Mouse (Mus musculus): ENCODE results near the gene Ebna1bp2. TPM values are rescaled to one million over a fixed set of nuclear protein-coding genes. Genes with fewer than 3 reads are reported as not detected.

Gene Ebna1bp2
- 113 TPM for polyA plus RNA-seq (2017; shearing (Covaris generic))

DNA sequence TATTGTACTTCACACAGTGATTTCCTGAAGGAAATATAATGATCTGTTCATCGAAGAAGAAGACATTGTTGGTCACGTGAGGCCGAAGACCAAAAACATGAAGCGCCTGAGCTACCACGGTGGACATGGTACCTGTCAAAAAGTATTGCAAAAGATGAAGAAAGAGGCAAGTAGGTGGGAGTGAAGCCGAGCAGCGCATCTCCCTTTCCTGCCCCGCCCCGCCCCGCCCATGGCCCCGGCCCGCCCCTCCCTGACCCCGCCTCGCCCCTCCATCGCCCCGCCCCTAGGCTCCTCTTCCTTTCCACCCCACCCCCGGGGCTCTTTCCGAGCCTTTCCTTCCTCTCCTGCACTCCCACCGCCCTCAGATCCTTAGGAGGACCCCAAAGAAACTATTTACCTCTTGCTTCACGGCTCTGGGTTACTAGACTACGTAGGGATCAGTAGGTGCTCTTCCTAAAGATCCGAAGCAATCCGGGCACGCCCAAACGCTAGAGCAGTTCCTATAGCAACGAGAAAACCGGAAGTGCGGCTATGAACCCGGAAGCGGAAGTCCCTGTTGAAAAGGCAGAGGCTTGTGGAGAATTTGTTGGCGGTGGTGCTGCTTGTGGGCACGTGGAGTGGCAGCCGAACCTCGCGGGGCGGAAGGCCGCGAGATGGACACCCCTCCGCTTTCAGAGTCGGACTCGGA is at the start of gene Ebna1bp2, which contains the start of gene Cfap57:
Gene Ebna1bp2 (plus strand): TSS at position 521 of the 688 bp plus-strand sequence.
Gene Cfap57 (minus strand): TSS at position 499 of the 688 bp plus-strand sequence.

DNA sequence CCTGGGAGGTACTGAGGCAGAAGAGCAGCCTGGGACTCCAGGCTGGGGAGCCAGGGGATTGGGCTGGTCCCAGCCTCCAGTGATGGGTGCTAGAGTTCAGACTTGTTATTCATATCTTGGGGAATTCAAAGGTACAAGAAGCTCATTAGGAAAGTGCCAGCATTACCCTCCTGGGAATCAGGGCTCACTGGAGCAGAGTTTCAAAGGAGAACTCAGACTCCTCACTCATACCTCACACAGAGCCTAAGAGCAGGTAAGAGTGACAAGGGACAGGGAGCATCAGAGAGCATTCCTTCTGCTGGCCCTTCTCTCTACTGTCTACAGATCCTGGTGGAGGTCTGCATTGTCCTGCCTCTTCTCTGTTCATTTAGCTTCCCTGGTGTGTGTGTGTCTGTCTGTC is 38.1 kb downstream of the Ebna1bp2 start, which contains the start of gene Olfr62:
Gene Olfr62 (plus strand): TSS at position 301 of the 400 bp plus-strand sequence.

Other genes with a start within 250 kb of the Ebna1bp2 start
- gene Szt2, start 211.5 kb upstream of the Ebna1bp2 start, polyA plus RNA-seq (2017; shearing (Covaris generic)), result 11.1 TPM
- gene Med8, start 211.5 kb upstream of the Ebna1bp2 start, polyA plus RNA-seq (2017; shearing (Covaris generic)), result 37.7 TPM
- 73.2 TPM for gene Elovl1, start 192.7 kb upstream of the Ebna1bp2 start, polyA plus RNA-seq (2017; shearing (Covaris generic))
- 5.0 TPM for gene Cdc20, start 183.4 kb upstream of the Ebna1bp2 start, polyA plus RNA-seq (2017; shearing (Covaris generic))
- gene Mpl, start 163.3 kb upstream of the Ebna1bp2 start, polyA plus RNA-seq (2017; shearing (Covaris generic)), result 0.12 TPM
- gene Tie1, start 130.7 kb upstream of the Ebna1bp2 start, polyA plus RNA-seq (2017; shearing (Covaris generic)), result not detected
- gene 2610528J11Rik, start 93.8 kb upstream of the Ebna1bp2 start, polyA plus RNA-seq (2017; shearing (Covaris generic)), result not detected
- not detected for gene Tmem125, start 76.8 kb upstream of the Ebna1bp2 start, polyA plus RNA-seq (2017; shearing (Covaris generic))
- not detected for gene Cfap57, start within 50 bp of the Ebna1bp2 start, polyA plus RNA-seq (2017; shearing (Covaris generic))
- not detected for gene Olfr62, start 38.2 kb downstream of the Ebna1bp2 start, polyA plus RNA-seq (2017; shearing (Covaris generic))
- gene Olfr1342, start 72.0 kb downstream of the Ebna1bp2 start, polyA plus RNA-seq (2017; shearing (Covaris generic)), result not detected
- gene Olfr1341, start 82.7 kb downstream of the Ebna1bp2 start, polyA plus RNA-seq (2017; shearing (Covaris generic)), result 0.10 TPM
- not detected for gene Olfr1340, start 99.3 kb downstream of the Ebna1bp2 start, polyA plus RNA-seq (2017; shearing (Covaris generic))
- gene Olfr1339, start 111.4 kb downstream of the Ebna1bp2 start, polyA plus RNA-seq (2017; shearing (Covaris generic)), result not detected
- not detected for gene Olfr1338, start 137.9 kb downstream of the Ebna1bp2 start, polyA plus RNA-seq (2017; shearing (Covaris generic))
- gene Olfr1337, start 161.8 kb downstream of the Ebna1bp2 start, polyA plus RNA-seq (2017; shearing (Covaris generic)), result not detected
- not detected for gene Olfr1335, start 189.1 kb downstream of the Ebna1bp2 start, polyA plus RNA-seq (2017; shearing (Covaris generic))
- not detected for gene Olfr1333, start 215.5 kb downstream of the Ebna1bp2 start, polyA plus RNA-seq (2017; shearing (Covaris generic))
- 0.32 TPM for gene Olfr1331, start 243.8 kb downstream of the Ebna1bp2 start, polyA plus RNA-seq (2017; shearing (Covaris generic))